Mouse (Mus musculus): ENCODE data around the gene Ntrk2.

GRCm38 (mm10) chr13:59010893-59011529 lies 204.6 kb downstream of the Ntrk2 start:
- no peak for TF ChIP-seq CTCF (IDR thresholded peaks at IDR 0.05; ENCODE audit: extremely low read depth, insufficient read length, insufficient replicate concordance, low read depth, low read length)
- TF ChIP-seq POLR2A (IDR thresholded peaks at IDR 0.05; ENCODE audit: low read depth, low read length) = no peak
